Mouse (Mus musculus): ENCODE data around the gene Abcc12.

Gene Abcc12

DNA sequence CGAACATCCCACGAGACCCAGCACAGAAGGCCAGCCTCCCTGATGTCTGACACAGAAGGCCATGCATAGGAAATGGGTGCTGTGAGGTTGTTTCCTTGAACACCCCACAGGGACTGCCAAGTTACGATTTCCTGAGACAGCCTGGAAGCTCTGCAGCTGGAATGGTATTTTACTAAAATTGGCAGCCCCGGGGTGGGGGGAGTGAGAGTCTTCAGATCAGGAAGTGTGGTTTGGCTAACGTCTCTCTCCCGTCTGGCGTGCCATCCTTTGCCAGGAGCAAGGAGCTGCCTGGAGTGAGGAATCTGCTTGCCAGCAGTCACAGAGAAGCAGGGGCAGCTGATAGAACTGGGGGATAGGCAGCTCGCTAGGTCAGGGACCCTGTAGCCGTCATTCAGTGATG, 2.4 kb downstream of the Abcc12 start:
- peak; percentile 64 to 73 for DNase-seq (ENCODE audit: low spot score in 2 of 2)

GRCm38 (mm10) chr8:86577547-86577946, 2.9 kb downstream of the Abcc12 start:
- no peak for DNase-seq (ENCODE audit: low spot score in 2 of 2)

DNA sequence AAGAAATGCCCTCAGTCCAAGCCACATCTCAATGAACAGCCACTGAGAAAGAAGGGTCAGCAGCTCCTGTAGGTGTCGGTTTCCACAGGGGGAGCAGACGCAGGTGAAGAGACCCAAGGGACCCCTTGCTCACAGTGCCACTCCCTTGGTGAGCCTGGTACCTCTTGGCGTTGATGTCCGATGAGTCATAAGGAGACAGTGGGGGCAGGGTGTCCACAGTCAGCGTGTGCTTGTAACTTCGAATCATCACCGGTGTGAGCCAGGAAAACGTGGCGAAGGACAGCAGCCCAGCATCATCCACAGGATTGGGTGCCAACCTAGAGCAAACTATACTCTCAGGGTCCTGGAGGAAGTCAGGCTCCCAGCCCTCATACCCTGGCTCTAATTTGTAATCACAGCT, 16.8 kb downstream of the Abcc12 start:
- DNase-seq (ENCODE audit: low spot score in 2 of 2): no peak

GRCm38 (mm10) chr8:86561737-86562136, 18.7 kb downstream of the Abcc12 start:
- no peak for DNase-seq (ENCODE audit: low spot score in 2 of 2)

DNA sequence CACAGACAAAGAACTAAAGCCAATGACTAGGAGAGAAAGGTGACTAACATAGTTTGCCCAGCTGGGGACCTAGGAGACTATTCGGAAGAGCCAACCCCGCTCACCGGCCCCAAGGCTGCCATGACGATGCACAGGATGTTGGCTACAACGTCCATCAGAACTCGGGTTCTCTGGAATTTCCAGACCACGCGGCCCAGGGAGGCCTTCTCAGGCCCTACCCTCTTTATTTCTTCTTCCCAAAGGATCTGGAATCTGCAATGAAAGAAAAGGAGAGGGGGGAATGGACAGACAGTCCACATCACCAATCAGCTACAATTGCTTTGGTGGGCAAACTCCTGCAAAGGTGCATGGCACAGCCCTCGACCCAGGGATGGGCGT, 19.8 kb downstream of the Abcc12 start:
- DNase-seq (ENCODE audit: low spot score in 2 of 2): no peak

- no peak for DNase-seq (ENCODE audit: low spot score in 2 of 2)
Measured at GRCm38 (mm10) chr8:86559947-86560687, 20.4 kb downstream of the Abcc12 start.

GRCm38 (mm10) chr8:86557186-86558045, 23.1 kb downstream of the Abcc12 start:
- DNase-seq (ENCODE audit: low spot score in 2 of 2): no peak

DNA sequence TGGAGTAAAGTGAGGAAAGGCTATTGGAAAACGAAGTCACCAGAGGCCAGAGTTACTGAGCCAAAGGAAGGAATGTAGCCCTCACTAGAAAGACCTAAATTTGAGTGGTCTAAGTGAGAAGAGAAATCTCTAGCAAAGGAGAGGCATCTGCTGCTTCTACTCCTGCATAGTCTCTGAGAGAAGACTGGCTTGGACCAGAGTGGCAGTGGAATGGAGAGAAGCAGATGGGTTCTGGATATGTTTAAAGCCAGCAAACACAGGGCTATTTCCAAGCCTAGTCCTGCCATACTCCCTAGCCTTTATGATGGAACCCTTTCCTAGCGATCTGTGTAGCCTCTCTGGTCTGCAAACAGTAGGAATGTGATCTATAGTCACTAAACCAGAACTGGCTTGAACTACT, 24.9 kb downstream of the Abcc12 start:
- no peak for DNase-seq (ENCODE audit: low spot score in 2 of 2)

- DNase-seq (ENCODE audit: low spot score in 2 of 2): no peak
Measured at GRCm38 (mm10) chr8:86554220-86554891, 26.1 kb downstream of the Abcc12 start.

DNA sequence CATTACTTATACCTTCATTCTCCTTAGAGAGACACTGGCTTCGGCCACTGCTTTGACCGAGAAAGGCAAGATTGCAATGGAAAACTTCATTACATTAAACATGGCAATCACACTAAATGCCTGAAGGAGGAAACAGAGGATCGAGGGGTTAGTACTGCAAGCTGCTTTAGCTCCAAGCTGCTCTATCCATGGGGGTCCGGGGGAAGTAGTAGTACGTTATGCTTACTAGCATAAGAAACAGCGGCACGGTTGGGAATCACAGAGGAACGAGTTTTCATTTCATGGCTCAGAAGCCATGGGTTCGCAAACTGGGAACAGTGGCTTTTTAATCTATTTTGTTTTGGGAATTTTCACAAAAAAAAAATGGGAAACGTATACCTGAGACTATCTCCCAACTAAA, 30.0 kb downstream of the Abcc12 start:
- no peak for DNase-seq (ENCODE audit: low spot score in 2 of 2)

DNA sequence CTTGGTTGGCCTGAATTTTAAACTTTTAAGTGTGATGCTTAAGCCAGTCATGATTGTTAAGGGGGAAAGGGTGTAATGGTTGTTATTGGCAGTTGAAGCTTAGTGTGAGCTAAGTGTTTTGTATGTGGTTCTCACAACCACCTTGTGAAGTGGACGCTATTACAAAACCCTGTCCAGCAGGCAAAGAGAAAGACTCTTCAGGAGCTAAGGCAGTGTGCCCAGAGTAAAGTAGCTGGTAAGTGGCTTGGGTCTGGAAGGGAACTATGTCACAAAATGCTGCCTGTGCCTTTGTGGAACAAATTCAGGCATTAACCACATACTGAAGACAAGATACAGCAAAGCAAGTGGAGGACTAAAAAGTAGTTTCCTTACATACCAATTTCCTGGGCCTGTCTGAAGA, 34.5 kb downstream of the Abcc12 start:
- DNase-seq (ENCODE audit: low spot score in 2 of 2): no peak

- DNase-seq (ENCODE audit: low spot score in 2 of 2): no peak
Measured at GRCm38 (mm10) chr8:86540906-86541305, 39.6 kb downstream of the Abcc12 start.

DNA sequence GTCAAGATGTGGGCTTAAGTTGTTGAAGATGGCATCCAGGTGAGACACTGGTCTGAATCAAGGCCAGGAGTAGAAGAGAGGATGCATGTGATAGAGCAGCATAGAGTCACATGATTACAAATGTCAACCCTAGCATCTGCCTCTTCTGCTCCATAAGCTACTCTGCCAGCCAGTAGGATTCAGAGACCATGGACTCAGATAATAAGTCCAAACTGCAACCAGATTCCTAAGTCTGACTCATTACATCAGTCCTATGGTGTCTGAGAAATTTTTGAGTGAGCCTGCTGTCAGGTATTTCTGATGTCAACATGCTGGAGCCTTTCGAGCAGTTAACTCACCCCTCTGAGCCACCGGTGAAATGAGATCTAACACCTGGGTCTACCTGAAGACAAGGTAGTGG, 40.1 kb downstream of the Abcc12 start:
- DNase-seq (ENCODE audit: low spot score in 2 of 2): no peak

DNA sequence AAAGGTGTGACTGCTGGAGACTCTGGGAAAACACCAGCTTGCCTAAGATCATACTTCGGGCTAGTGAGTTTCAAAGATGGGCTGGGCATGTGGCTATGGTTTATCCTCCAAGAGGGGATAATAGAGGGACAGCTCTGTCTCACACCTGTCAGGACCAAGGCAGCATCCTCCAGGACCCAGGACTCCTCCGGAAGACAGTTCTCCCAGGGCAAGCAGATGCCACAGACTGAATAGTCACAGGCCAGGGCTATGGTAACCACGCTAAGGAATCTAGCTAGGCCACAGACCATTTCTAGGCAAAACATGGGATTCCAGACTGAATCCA, 43.9 kb downstream of the Abcc12 start:
- no peak for DNase-seq (ENCODE audit: low spot score in 2 of 2)

DNA sequence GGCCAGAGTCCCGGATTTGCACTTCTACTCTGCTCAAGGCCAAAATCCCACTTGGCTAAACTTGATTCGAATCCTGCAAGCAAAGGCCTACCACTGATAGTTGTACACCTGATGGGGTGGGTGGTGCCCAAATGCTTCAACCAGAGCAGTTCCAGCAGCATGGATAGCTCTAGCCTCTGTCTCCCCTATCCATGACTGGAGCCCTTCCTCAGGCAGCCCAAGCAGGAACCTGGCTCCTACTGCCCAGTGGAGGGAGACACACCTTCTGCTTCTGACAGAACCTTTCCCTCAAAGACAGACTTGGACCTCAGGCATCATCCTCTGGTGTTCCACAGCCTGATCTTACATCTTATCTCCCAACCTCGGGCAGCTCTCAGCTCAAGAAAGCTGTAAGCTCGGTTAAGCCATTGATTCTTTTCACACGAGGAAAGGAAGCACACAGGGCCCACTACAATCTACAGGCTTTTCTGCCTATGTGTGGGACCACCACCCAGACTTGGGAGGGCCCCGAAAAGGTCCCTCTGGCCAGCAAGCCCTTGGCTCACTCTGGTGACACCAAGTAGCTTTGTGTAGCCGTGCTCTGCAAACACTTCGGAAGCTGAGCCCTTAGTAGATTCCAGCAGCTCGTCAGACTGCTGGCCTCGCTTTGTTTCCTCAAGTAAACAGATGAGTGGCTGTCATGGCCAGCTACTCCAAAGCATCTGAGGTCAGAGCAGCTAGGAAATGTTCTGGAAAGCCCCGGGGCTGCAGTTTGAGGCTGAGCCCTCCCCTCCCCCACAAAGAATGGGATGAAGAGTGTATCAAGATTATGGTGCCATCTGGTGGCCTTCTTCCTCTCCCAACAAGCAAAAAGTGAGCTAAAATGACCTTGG, 44.5 kb downstream of the Abcc12 start:
- DNase-seq (ENCODE audit: low spot score in 2 of 2): peak; percentile 77 to 84

- DNase-seq (ENCODE audit: low spot score in 2 of 2): no peak
Measured at GRCm38 (mm10) chr8:86535068-86535560, 45.4 kb downstream of the Abcc12 start.

DNA sequence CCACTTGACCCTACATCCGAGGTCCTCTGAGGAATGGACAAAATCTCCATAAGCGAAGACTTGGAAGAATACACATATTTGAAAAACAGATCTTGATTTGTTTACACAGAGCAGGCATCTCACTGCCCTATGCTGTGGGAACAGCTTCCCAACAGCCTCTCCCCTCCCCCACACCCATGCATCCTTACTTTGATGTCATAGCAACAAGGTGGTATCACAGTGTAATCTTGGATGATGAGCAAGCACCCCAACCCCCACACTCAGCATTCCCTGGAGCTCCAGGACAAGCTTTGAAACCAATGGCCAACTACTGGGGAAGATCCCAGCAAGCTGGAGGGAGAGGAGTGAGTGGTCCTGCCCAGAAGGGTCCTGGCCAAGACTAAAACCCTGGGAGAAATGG, 50.8 kb downstream of the Abcc12 start:
- no peak for DNase-seq (ENCODE audit: low spot score in 2 of 2)

DNA sequence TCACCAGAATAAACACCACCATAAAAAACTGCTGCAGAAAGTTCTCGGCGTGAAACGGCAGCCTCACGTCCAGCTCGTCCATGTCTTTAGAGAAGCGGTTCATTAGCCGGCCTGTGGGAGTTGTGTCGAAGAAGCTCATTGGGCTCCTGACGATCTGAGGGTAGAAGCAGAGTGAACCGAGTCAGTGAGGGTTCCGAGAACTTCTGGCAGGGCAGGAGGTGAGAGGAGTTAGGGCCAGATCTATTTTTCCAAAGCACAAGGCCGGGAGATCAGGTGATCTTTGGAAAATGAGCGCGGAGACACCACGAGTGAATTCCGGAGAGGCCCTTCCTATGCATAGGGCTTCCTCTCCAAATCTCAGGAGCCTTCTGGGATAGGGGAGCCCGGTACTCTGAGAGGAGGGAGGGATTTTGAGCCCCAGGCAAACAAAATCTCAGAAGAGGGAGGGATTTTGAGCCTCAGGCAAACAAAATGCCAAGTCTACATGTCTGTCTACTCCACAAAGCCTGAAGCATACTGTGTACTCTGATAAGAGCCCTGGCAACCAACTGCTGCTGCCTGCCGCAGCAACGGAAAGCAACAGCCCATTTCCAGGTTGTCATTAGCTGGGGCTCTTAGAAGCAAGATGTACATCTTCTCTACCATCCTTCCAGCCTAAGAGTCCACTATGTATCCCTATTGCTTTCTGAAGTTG, 53.0 kb downstream of the Abcc12 start:
- no peak for DNase-seq (ENCODE audit: low spot score in 2 of 2)

- no peak for DNase-seq (ENCODE audit: low spot score in 2 of 2)
Measured at GRCm38 (mm10) chr8:86526808-86527207, 53.7 kb downstream of the Abcc12 start.

- no peak for DNase-seq (ENCODE audit: low spot score in 2 of 2)
Measured at GRCm38 (mm10) chr8:86514203-86514602, 66.3 kb downstream of the Abcc12 start.

DNA sequence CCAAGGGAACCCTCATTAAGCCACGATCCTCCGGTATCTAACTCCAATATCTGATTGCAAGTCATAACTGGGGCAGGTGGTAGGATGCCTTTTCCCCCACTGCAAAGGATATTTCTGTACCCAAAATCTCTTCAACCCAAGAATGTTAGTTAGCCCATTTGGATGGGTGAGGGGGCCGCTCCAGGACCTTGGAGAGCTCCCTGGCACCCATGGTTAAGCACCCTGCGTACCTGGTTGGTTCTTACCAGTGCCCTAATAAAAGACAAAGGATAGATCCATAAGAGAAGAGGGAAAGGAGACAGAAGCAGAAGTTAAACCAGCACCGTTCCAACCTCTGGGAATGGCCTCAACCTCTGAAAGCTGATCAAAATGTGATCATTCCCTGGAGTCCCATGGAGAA, 67.6 kb downstream of the Abcc12 start:
- DNase-seq (ENCODE audit: low spot score in 2 of 2): no peak

Data from right cerebral cortex, adult 2 months (tissue).